Mouse (Mus musculus) kidney, adult 2 months (tissue): ENCODE measurements around the gene Adgrl2. TPM values are rescaled to one million over a fixed set of nuclear protein-coding genes. Genes with fewer than 3 reads are reported as not detected.

Source experiments
- DNase-seq: peaks from one replicate; pipeline ENCODE4 v3.0.0; 2021
- H3K27ac ChIP-seq: fragments of 200-500 bp; 2 replicates; pipeline ENCODE4 v1.5.1; 2012; ENCODE audit warnings: low read depth, low read length, control low read depth, inconsistent platforms; ENCODE audit not compliant: insufficient read depth
- H3K27me3 ChIP-seq: fragments of 200-500 bp; replicated peaks from 2 replicates; pipeline ENCODE4 v1.6.1; 2012; ENCODE audit warnings: mild to moderate bottlenecking, moderate library complexity, low read length, inconsistent platforms; ENCODE audit not compliant: control insufficient read depth, insufficient read depth
- H3K36me3 ChIP-seq: fragments of 200-500 bp; 2 replicates; pipeline ENCODE4 v1.6.1; 2012; ENCODE audit warnings: mild to moderate bottlenecking, moderate library complexity, low read length, inconsistent platforms; ENCODE audit not compliant: control insufficient read depth, insufficient read depth
- H3K4me1 ChIP-seq: fragments of 200-500 bp; 2 replicates; pipeline ENCODE4 v1.6.1; 2011; ENCODE audit warnings: low read length; ENCODE audit not compliant: control insufficient read depth, insufficient read depth
- H3K4me3 ChIP-seq: fragments of 200-500 bp; 2 replicates; pipeline ENCODE4 v1.5.1; 2011; ENCODE audit warnings: mild to moderate bottlenecking, low read depth, low read length, control low read depth; ENCODE audit not compliant: insufficient read depth
- CTCF ChIP-seq: fragments of 200-500 bp; conservative IDR thresholded peaks from 2 replicates; pipeline ENCODE4 v1.5.1; 2011; ENCODE audit warnings: low read depth, mild to moderate bottlenecking, control low read depth, low read length, moderate library complexity, mixed read lengths; ENCODE audit not compliant: insufficient read depth, insufficient read length
- POLR2A ChIP-seq: fragments of 200-500 bp; IDR thresholded peaks from one replicate; pipeline ENCODE4 v1.6.1; 2011; ENCODE audit warnings: low read depth, low read length, control low read depth
- WGBS: fragments of 180-500 bp; shearing (Covaris S2); methylation state at CpG from one replicate; pipeline ENCODE4 v1.1.7; 2018; 5-methylcytosine and 5-hydroxymethylcytosine counted together
- polyA plus RNA-seq: library from polyadenylated mRNA; depleted of rRNA; stranded (reverse); fragments of >200 nt; gene quantifications from 2 replicates; pipeline ENCODE4 v1.2.3, GENCODE M21; 2012

The Adgrl2 gene
- polyA plus RNA-seq, 1 experiment = 22.4 TPM

DNA sequence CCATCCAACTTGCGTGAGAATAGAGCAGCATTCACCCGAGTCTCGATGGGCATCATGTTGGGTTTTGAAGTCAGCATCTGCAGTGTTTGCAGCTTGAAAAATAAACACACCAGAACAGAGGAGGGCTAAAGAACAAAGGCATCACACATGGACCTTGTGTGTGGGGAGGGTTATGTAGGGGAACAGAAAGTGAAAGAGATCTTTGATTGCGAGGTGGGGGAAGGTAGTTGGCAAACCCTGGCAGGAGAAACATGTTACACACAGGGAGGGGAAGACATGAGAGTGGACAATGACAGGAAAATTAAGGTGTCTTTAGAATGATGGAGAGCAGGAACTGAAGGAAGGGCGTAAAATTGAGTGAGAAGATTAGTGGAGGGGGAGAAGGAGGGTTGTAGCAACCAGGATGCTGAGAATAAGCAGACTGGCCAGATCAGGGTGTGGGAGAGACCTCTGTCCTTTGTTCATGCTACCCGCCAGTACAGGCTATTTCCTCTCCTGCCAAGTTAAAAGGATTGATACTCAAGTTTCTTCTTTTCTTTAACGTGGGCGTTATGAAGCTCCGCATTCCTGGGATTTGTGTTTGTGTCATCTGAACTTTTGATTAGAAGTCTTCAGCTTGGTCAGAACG lies 197.0 kb downstream of the Adgrl2 start:
- no peaks in the 10 kb centered on the region for H3K36me3 ChIP-seq
- no peak for TF ChIP-seq POLR2A
- no peak for TF ChIP-seq CTCF
- no peak for DNase-seq
- no peak overlapping the region for H3K27ac ChIP-seq
- H3K27me3 ChIP-seq = no peaks in the 10 kb centered on the region
- H3K4me1 ChIP-seq = no peaks in the 10 kb centered on the region
- WGBS = 47% methylated on average over 10 of the region's 10 CpGs
- no peak overlapping the region for H3K4me3 ChIP-seq

- no peak for DNase-seq
- TF ChIP-seq POLR2A = no peak
- no peak for TF ChIP-seq CTCF
- Histone ChIP-seq H3K27me3 (no peaks in the 10 kb centered on the region), H3K36me3 (no peaks in the 10 kb centered on the region), H3K4me1 (no peaks in the 10 kb centered on the region), H3K4me3 (no peak overlapping the region), H3K27ac (no peak overlapping the region)
- WGBS = 81% methylated on average over 6 of the region's 6 CpGs
Measured at GRCm38 (mm10) chr3:148770310-148770709, 220.0 kb downstream of the Adgrl2 start.
